Mouse (Mus musculus) T-helper 1 cell (primary cell): Measurements from ENCODE around the gene Nlgn1.

ENCODE experiments used
- in situ Hi-C: fragments of 300-600 bp; cut with MboI, MseI; formaldehyde crosslinking; loops from one replicate; pipeline ENCODE4 v1.15.1; 2025; ENCODE audit warnings: high pct_unique_total_duplicates

The Nlgn1 gene

DNA sequence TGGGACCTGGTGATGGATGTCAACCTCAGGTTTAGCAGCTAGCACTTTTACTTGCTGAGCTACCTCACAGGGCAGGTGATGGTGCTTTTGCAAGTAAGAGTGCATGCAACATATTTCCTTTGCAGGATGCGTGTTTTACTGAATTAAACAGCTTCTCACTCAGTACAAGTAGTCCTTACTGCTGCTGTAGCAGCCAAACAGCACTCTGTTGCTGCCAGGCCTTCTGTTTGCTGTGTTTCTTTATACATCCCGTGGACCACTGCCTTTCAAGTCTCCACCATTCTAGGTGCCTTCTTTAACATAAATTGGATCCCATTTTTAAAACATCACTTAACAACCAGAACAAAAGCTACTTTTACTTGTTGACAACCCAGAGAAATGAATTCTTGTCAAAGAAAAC is 502.0 kb downstream of the Nlgn1 start:
- in situ Hi-C loops: no loop called here

DNA sequence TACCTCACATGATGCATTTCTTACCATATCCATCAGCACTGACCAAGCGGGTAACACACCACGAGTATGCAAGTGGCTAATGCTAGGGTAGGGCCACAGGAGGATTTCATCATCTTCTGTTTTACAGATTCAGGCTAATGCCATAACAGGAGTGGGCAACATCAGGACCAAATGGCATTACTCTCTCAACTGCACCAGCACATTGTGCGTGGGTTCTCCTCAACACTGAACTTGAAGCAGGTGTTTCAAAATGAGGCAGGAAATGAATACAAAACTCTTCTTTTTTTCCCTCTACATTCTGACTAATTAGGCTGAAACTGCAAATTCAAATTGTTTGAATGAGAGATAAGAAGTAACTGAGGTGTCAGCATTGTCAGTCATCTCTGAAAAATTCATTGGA is 518.9 kb downstream of the Nlgn1 start:
- in situ Hi-C loops: no loop called here

DNA sequence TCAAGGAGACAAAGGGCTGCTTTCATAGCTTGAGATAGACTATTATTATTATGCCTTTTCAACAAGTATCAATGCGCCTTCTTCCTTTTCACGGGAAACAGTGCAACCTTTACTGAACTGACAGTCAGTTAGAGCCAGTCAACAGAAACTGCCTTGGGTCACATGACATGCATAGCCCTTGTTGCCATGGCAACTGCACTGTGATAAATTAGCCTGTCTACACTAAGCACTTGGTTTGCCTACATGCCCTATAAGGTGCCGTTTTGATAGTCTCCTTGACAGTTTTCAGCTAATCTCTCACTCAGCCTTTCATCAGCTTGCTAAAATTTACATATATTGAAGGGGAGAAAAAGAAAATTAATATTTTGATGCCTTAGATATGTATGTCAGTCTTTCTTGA is 524.7 kb downstream of the Nlgn1 start:
- in situ Hi-C loops: no loop called here

DNA sequence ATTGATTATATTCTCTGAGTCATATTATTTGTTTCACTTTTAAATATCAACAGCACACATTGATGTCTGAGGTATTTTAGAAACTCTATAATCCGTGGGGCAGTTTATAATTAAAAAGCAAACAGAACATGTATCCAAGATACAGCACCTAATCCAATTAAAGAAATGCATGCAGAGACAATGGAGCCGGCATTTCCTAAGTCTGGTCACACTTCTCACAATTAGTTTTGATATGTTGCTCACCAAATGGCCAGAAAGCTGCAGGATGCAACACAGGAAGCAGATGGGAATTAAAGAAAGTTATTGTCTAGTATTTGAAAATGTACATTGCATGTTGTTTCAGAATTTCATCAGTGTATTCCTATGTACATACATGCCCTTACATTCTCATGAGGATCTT is 550.6 kb downstream of the Nlgn1 start:
- in situ Hi-C loops: no loop called here

DNA sequence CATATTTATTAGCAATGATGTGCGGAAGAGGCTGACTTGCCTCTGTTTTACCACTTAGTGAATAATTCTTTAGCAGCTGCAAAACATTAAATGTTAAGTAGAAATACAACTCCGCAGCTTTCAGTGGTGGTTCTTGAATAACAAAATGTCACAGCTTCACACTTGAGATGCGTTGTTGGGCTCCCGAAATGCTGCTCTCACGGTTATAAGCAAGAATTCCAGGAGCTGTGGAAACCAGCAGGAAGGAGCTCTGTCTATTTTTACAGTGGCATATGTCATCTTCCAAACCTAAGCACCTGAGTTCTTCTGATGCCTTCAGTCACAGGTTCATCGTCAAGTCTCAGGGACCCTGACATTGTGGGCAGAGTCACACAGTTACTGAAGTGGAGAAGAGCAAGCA is 556.8 kb downstream of the Nlgn1 start:
- in situ Hi-C loops: no loop called here

DNA sequence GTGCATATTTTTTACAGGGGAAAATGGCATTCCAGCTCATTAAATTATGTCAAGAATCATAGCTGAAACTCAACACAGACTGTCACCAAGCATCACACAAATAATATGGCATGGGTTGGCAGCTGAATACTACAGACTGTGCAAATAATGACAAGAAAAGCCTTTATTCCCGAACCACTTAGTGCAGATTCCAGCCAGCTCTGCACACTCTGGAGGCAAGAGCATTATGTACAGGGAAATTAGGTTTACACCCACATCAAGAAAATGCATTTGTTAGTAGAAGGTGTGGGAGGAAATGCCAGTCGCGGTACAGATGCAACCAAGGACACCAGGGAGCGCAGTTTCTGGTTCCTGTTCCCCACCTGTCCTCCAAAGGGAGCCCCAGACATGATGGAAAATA is 558.4 kb downstream of the Nlgn1 start:
- in situ Hi-C loops: no loop called here

DNA sequence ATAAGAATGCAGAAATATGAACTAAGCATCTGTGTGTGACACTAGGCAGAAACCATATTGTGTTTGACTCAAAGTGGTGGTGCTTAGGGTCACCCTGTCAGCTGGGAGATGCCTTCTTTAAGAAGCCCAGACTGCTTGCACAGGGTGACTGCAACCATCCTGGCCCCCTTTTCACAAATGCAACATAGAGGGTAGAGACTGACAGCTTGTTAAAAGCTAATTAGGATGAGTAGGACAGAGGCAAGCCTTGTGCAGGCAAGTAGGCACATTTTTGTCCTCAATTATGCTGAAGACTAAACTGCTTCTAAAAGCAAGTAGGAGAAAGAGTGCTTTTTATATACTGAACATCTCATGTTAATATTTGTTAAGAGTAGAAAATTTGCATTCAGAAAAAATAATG is 558.8 kb downstream of the Nlgn1 start:
- in situ Hi-C loops: no loop called here

DNA sequence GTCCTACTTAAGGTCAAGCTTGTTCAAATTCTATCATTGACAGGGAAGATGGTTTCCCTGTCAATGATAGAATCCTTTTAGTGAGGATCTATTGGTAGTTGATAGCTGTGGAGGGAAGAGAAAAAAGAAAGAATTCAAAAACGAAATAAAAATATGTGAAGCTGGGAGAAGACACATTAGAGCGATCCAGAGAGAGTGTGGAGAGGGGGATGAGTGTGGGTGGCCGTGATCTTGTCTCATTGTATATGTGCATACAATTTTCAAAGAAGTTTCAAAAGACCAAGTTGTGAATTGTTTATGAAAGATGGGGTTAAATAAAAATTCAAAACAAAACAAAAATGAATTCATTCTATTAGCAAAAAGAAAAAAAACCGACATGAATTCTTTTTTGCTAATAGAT is 568.6 kb downstream of the Nlgn1 start:
- in situ Hi-C loops: no loop called here

DNA sequence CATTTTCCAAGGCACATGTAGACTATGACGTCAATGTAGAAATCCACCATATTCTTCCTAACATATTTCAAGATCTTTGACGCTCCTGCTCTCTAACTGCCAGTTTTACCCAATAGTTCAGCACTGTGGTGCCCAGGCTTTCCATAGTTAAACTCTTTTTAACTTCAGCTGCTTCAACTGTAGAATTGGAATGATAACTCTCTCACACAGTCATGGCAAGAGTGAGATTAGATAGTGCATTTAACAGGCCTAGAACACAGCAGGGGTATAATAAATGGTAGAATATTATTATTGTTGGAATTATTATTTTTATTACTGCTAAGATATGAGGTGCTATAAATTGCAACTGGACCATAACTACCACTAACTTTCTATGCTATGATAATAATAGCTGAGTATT is 574.4 kb downstream of the Nlgn1 start:
- in situ Hi-C loops: no loop called here

DNA sequence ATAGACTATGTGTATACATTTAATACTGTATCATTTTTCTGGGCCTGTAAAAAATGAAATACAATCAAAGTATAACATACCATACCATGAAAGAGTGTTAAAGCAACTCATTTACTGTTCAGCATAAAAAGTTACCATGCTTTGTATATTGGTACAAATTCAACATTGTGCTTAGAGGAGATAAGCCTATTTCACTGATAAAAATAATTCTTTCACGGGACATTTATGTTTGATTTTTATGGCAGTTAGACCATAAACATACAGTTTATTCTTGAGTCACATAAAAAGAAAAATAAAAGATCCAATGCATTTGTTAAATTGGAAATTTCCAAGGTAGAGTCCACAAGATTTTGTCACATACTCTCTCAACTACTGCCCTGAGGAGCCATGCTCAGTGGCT is 608.1 kb downstream of the Nlgn1 start:
- in situ Hi-C loops: no loop called here

DNA sequence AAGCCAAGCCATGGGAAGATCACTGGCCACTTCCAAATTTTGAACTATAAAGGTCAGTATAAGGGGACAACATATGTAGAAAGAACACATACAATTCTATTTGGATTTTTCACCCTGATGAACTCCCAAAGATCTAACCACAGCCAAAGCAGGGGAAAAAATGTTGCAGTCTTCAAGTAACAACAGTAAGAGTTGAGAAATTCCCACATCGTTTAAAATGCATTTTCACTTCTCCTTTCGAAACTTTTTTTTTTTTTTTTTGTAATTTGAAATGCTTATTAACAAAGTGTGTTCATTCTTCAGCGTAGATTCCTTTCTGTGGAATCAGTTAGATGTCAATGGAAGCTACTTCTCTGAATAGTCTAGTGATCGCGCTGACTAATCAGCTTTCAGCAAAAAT is 610.8 kb downstream of the Nlgn1 start:
- in situ Hi-C loops: no loop called here

DNA sequence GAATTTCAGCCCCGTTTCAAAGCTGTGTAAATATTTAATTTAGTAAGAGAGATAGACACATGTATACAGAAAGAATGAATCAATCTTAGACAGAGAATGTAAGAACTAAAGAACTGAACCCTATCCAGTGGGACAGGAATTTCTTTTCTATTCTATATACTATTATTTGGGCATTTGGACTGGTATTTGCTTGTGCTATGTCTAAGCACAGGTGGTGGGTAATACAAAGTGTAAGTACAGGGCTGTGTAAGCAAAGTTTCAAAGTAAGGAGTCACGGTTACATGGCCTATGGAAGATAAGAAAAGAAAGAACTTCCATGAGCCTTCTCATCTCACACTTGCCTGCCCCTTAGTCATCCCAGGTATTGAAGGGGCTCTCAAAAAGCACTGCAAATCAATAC is 624.9 kb downstream of the Nlgn1 start:
- in situ Hi-C loops: no loop called here

DNA sequence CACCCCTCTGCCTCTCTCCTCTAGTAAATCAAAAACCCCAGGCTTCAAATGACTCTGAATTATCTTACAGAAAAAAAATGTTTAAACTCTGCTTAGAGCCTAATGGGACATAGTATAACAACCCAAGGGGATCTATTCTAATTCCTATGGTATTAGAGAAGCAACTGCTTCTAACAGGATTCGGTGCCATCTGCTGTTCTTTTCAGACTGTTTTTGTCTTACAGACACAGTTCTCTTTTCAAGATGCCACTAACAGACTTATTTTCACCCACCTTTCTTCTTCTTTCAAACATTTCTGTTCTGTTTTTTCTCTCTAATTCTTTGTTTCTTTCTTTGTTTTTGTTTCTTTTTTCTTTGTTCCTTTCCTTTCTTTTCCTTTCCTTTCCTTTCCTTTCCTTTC is 635.0 kb downstream of the Nlgn1 start:
- in situ Hi-C loops: no loop called here

DNA sequence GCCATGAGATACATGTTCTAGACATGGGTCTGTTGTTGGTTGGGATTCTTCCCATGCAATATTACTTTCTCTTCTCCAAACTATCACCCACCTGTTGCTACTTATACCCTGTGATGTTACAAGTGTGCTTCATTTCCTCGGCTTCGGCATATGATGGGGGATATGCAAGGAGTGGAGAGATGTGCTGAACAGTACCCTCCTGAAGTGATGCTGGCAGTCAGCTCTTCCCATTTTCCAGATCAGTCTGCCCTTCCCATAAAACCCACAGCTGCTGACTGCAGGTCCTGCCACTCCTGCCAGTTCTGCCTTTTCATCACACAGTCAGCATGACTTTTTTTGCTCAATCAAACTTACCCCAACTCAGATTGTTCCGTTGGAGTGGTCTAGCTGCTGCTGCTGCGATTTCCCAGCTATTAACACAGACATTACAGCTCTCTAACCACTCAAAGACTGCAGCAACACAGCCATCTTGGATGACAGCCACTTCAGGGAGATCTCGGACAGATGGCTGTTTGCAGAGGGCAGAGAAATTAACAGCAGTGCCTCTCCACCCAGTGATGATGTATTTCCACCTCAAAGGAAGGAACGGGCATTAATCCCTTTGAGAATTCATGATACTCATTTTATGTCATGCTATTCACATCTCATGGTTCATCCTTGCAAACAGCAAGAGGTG is 643.3 kb downstream of the Nlgn1 start:
- in situ Hi-C loops: no loop called here

DNA sequence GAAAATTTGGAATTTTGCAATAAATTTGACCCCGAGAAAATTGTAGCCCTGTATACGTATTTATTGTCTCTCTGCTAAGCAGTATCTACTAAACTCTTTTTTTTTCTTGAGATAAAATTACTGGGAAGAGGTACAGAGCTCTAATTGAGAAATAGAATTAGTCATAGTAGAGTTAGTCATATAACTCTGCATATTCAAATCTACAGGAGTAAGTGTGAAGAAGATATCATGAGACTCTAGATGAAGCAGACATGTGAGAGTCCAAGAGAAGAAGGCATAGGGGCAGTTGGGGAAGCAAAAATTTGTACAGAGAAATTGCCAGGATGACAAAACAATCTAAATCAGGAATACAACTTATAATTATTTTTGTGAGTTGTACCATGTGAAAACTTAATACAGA is 648.6 kb downstream of the Nlgn1 start:
- in situ Hi-C loops: no loop called here

DNA sequence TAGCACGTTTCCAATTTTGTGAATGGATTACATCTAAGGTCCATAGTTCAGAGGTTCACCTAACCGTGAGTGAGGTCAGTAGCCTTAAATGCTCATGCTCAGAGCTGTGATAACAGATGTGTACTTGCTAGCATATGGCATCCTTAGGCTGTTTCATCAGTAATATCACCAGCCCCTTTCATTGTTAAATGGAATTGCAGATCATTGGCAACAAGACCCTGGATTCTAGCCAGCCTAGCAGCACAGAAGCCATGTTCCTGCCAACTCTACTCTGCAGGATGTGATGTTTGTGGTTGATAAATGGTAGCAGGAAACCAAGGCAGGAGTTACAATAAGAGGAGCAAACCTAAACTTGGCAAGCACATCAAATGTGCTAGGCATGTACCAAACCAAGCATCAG is 652.9 kb downstream of the Nlgn1 start:
- in situ Hi-C loops: loop anchor here (10.0 kb wide), 1 partner anchor 1205 kb away; no protein-coding TSS in a partner anchor

DNA sequence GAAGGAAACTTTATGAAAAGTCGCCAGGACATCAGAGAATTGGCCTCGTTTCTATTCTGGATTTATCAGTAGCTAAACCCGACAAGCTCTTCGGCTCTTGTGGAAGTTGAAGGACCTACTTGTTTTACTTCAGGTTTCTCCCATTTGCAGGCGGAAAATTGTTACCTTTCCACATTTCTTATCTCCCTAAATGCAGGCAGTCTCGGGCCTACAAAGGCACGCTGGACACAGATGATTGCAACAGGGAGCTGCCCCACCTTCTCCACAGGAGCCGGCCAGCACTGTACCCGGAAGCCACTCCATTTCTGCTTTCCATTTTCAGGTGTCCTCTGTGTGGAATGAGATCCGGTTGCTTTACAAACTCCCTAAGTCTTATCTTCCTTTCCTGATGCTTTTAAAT is 656.4 kb downstream of the Nlgn1 start:
- in situ Hi-C loops: loop anchor here (10.0 kb wide), 1 partner anchor 1201 kb away; no protein-coding TSS in a partner anchor

DNA sequence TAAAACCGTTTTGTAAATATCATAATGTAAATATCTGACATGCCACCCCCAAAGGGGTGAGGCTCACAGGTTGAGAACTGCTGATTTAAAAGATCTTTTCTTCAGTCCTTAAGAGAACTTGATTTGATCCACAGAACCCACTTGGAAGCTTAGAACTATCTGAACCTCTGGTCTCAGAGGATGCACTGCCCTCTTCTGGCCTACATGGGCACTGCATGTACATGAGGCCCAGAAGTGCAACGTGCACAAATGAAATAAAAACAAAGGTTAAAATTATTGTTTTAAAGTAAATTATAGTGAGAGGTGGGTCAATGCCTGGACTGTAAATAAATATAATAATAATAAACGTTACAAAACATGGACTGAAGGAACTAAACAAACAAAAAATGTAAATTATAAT is 657.2 kb downstream of the Nlgn1 start:
- in situ Hi-C loops: loop anchor here (10.0 kb wide), 1 partner anchor 1200 kb away; no protein-coding TSS in a partner anchor

DNA sequence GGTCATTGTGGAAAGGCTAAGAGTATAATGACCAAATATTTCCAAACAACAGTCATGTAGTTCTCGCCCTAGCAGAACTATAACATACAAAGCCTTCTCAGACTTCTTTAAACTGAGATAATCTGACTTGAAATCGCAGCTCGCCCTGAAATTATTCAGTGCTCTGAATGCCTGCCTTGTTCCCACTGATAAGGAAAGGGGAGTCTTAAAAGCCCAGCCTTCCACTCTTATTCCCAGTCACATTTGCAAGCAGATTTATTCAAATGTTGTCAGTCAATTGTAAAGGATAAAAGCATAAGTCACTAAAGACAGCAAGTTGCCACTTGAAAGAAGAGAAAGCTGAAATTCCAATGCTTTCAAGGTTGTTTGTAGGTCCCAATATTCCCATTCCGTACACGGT is 658.9 kb downstream of the Nlgn1 start:
- in situ Hi-C loops: loop anchor here (10.0 kb wide), 1 partner anchor 1199 kb away; no protein-coding TSS in a partner anchor

DNA sequence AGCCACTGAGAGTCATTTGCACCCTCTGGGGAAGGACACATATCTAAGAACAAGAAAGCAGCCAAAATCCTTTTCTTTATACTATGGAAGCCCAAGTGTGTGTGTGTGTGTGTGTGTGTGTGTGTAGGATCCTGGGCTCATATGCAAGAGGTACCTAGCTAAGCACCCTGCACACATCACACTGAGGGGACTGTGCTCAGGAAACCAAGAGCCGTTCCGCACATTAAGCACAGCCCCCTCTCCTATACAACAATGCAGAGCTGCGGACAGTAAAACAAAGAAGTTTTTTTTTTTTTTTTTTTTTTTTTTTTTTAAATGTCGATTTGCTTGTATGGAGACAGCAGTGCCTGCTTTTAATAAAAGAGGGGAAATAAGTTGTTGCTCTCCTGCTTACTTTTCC is 659.5 kb downstream of the Nlgn1 start:
- in situ Hi-C loops: loop anchor here (10.0 kb wide), 1 partner anchor 1198 kb away; no protein-coding TSS in a partner anchor

DNA sequence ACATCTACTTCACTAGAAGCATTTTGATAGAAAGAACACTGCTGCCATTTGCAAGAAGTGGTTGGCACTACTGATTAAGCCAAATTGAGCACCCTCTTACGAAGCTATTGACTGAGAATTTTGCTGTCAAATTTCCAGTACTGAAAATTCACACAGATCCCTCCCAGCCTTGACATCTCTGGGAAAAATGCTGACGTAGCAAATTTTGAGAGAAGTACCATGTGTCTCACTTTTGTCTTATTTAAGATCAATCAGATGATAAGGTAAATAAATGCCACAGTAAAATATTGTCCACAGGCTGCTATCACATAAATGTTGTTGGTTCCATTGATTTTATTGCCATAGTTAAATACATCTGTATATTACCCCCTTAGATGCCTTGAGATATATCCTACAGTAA is 668.8 kb downstream of the Nlgn1 start:
- in situ Hi-C loops: no loop called here

DNA sequence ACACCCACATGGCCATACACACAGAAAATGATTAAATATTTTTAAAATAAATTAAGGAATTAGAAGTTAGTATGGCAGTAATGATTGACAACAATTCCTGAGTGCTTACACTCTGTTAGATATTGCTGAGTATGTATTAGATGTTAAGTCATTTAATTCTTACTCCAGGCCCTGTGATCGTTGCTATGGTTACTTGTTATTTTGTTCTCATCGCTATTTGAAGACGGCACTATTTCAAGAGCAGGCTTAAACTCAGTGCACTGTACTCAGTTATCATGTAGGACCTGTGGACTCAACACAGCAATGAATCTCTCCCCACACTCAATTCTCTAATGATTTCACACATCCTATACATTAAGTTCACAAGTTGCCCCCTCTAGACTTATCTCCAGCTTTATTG is 672.0 kb downstream of the Nlgn1 start:
- in situ Hi-C loops: no loop called here

DNA sequence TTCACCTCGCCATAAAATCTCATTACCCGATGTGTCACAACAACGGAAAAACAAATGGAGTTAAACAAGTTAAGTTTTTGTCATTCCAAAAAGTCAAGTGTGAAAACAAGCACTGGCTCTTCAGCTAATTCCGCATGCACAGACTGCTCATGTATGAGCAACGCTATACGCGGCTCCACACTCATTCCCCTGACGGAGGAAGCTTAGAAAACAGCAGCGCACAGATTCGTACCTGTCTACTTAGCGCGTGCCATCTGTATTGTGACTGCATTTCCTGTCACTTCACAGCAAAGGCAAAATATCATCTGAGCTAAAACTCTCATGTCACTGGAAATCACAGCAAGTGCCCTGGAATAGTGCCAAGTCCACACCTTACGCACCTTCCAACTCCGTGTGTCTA is 674.3 kb downstream of the Nlgn1 start:
- in situ Hi-C loops: no loop called here

DNA sequence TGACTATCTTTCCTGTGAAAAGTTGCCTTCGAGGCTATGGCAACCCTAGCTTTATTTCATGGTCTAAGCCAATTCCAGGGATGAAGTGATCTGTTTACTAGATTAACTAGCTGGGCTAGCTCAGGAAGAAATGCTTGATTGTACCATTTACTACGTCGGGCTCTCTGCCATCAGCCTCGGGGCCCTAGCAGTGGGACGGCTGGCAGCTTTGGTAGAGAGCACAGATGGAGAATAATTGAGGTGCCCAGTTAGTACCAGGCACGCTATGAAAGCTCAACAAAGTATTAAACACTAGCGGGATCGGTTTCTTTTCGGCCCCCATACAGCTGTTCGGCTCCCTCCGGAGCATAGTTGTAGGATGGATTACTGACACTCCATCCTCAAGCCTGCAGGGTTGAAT is 675.2 kb downstream of the Nlgn1 start:
- in situ Hi-C loops: no loop called here
